Mouse (Mus musculus): ENCODE measurements at regions not wholly inside any gene's neighbourhood (a gene's known extent, or its start where the extent isn't known, plus 50 kb on each side); places are given as distances from the start of the nearest gene placed in this dataset.

DNA sequence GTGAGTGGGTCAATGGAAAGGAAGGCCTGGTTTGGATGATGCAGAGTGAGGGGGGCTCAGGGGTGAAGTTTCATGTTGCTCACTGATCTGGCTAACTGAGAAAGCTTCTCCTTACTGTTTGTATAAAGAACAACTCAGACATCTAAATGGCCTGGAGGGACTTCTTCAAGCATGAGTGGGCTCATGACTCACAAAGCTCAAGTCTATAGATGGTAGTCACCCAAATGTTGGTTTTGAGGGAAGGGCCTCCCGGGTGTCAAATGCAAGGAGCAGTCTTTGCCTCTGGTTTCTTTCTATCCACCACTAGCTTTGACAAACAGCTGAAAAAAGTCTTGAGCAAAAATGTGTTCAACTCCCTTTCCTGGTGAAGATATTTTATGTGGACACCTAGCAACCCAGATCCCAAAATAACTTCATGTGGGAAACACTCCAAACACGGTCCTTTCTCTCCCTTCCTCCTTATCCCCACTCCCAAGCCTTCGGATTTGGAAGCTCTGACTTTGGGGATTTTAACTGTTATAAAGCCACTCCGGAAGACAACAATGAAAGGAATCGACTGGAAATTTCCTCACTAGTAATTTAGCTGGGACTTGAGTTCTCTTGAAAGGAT, 105.3 kb upstream of the Ngf start:
- TF ChIP-seq POLR2A (IDR thresholded peaks at IDR 0.05; ENCODE audit: extremely low read depth, insufficient read depth, low read length), result no peak
- no peak for TF ChIP-seq CTCF (IDR thresholded peaks at IDR 0.05; ENCODE audit: extremely low read depth, insufficient read depth, low read length)
